Mouse (Mus musculus) thymus, adult 2 months (tissue): Measurements from ENCODE around the gene Susd1. TPM values are rescaled to one million over a fixed set of nuclear protein-coding genes. Genes with fewer than 3 reads are reported as not detected.

Source experiments
- DNase-seq: peaks from one replicate; pipeline ENCODE4 v3.0.0; 2021
- H3K27ac ChIP-seq: fragments of 200-500 bp; 2 replicates; pipeline ENCODE4 v1.5.1; 2012; ENCODE audit warnings: low read length, control low read depth; ENCODE audit not compliant: control insufficient read depth, insufficient read depth
- H3K27me3 ChIP-seq: fragments of 200-500 bp; 2 replicates; pipeline ENCODE4 v1.6.1; 2012; ENCODE audit warnings: mild to moderate bottlenecking, low read length, moderate library complexity, mixed read lengths; ENCODE audit not compliant: control insufficient read depth, insufficient read depth
- H3K36me3 ChIP-seq: fragments of 200-500 bp; 2 replicates; pipeline ENCODE4 v1.6.1; 2012; ENCODE audit warnings: mild to moderate bottlenecking, low read length, moderate library complexity; ENCODE audit not compliant: control insufficient read depth, insufficient read depth
- H3K4me1 ChIP-seq: fragments of 200-500 bp; replicated peaks from 2 replicates; pipeline ENCODE4 v1.6.1; 2012; ENCODE audit warnings: low read length; ENCODE audit not compliant: control insufficient read depth, insufficient read depth
- H3K4me3 ChIP-seq: fragments of 200-500 bp; 2 replicates; pipeline ENCODE4 v1.5.1; 2012; ENCODE audit warnings: mild to moderate bottlenecking, low read length, control low read depth, moderate library complexity; ENCODE audit not compliant: control insufficient read depth, insufficient read depth
- CTCF ChIP-seq: fragments of 200-500 bp; IDR thresholded peaks from 2 replicates; pipeline ENCODE4 v1.5.1; 2012; ENCODE audit warnings: mild to moderate bottlenecking, control low read depth, low read length, moderate library complexity, borderline replicate concordance; ENCODE audit not compliant: control insufficient read depth, poor library complexity, insufficient read depth; ENCODE audit errors: extremely low read depth
- POLR2A ChIP-seq: fragments of 200-500 bp; IDR thresholded peaks from 2 replicates; pipeline ENCODE4 v1.6.1; 2012; ENCODE audit warnings: mild to moderate bottlenecking, low read length, control low read depth, moderate library complexity; ENCODE audit not compliant: control insufficient read depth, poor library complexity, insufficient read depth; ENCODE audit errors: extremely low read depth
- WGBS: fragments of 180-500 bp; shearing (Covaris S2); methylation state at CpG from one replicate; pipeline ENCODE4 v1.1.7; 2018; 5-methylcytosine and 5-hydroxymethylcytosine counted together
- polyA plus RNA-seq: library from polyadenylated mRNA; depleted of rRNA; stranded (reverse); fragments of >200 nt; gene quantifications from 2 replicates; pipeline ENCODE4 v1.2.3, GENCODE M21; 2012

The Susd1 gene
- polyA plus RNA-seq, 1 experiment: 22.0 TPM

- Histone ChIP-seq H3K27me3 (no peaks in the 10 kb centered on the region), H3K4me1 (peaks cover 25% of the 10 kb centered on the region), H3K36me3 (no peaks in the 10 kb centered on the region), H3K27ac (peak overlapping the region; percentile 8; the same call in 1 of the 2 replicates), H3K4me3 (no peak overlapping the region)
- 78% methylated on average over 8 of the region's 8 CpGs for WGBS
- no peak for TF ChIP-seq POLR2A
- no peak for TF ChIP-seq CTCF
- no peak for DNase-seq
Measured at GRCm38 (mm10) chr4:59282699-59283487, 155.5 kb downstream of the Susd1 start.

- Histone ChIP-seq H3K27me3 (no peaks in the 10 kb centered on the region), H3K4me1 (peaks cover 23% of the 10 kb centered on the region), H3K4me3 (no peak overlapping the region), H3K36me3 (no peaks in the 10 kb centered on the region), H3K27ac (no peak overlapping the region)
- DNase-seq: no peak
- WGBS: 87% methylated on average over 7 of the region's 7 CpGs
- TF ChIP-seq POLR2A (no peak), CTCF (no peak)
Measured at GRCm38 (mm10) chr4:59282137-59282536, 156.3 kb downstream of the Susd1 start.

- Histone ChIP-seq H3K27me3 (no peaks in the 10 kb centered on the region), H3K4me3 (no peak overlapping the region), H3K36me3 (no peaks in the 10 kb centered on the region), H3K27ac (no peak overlapping the region), H3K4me1 (peaks cover 28% of the 10 kb centered on the region)
- TF ChIP-seq POLR2A (no peak), CTCF (no peak)
- WGBS: 15% methylated on average over 5 of the region's 5 CpGs
- DNase-seq: no peak
Measured at GRCm38 (mm10) chr4:59280876-59281275, 157.6 kb downstream of the Susd1 start.

- DNase-seq: no peak
- H3K36me3 ChIP-seq: no peaks in the 10 kb centered on the region
- no peaks in the 10 kb centered on the region for H3K27me3 ChIP-seq
- TF ChIP-seq POLR2A (no peak), CTCF (no peak)
- 94% methylated on average over 5 of the region's 5 CpGs for WGBS
- H3K4me1 ChIP-seq: peaks cover 37% of the 10 kb centered on the region
- no peak overlapping the region for H3K4me3 ChIP-seq
- H3K27ac ChIP-seq: peak overlapping the region; percentile 2; the same call in 1 of the 2 replicates
Measured at GRCm38 (mm10) chr4:59279111-59279510, 159.3 kb downstream of the Susd1 start.

- Histone ChIP-seq H3K4me1 (peaks cover 39% of the 10 kb centered on the region), H3K4me3 (no peak overlapping the region), H3K36me3 (no peaks in the 10 kb centered on the region), H3K27ac (no peak overlapping the region; the same call in 1 of the 2 replicates), H3K27me3 (no peaks in the 10 kb centered on the region)
- no peak for TF ChIP-seq POLR2A
- no peak for TF ChIP-seq CTCF
- DNase-seq: peak; percentile 72
- 72% methylated on average over 7 of the region's 7 CpGs for WGBS
Measured at GRCm38 (mm10) chr4:59278410-59278809, 160.0 kb downstream of the Susd1 start.

GRCm38 (mm10) chr4:59277958-59278357 is 160.5 kb downstream of the Susd1 start:
- Histone ChIP-seq H3K4me1 (peaks cover 38% of the 10 kb centered on the region), H3K27ac (peak overlapping the region; percentile 55; the same call in 1 of the 2 replicates), H3K27me3 (no peaks in the 10 kb centered on the region), H3K36me3 (no peaks in the 10 kb centered on the region), H3K4me3 (no peak overlapping the region)
- no peak for TF ChIP-seq POLR2A
- TF ChIP-seq CTCF: no peak
- no peak for DNase-seq
- WGBS: 94% methylated on average over 9 of the region's 9 CpGs

- DNase-seq: no peak
- Histone ChIP-seq H3K4me1 (peaks cover 25% of the 10 kb centered on the region), H3K4me3 (no peak overlapping the region), H3K27ac (peak overlapping the region; percentile 77), H3K36me3 (no peaks in the 10 kb centered on the region), H3K27me3 (no peaks in the 10 kb centered on the region)
- TF ChIP-seq POLR2A (no peak), CTCF (no peak)
- WGBS: 35% methylated on average over 2 of the region's 2 CpGs
Measured at GRCm38 (mm10) chr4:59275956-59276355, 162.5 kb downstream of the Susd1 start.
